Comparison of ENCODE assay signal across 9 mouse cellular contexts in genomic region chr11:59135051-59135820, GRCm38 (mm10). TPM values are rescaled to one million over a fixed set of nuclear protein-coding genes. Genes with fewer than 3 reads are reported as not detected.
DNase-seq lines count a peak whose midpoint lies in the region; ATAC-seq and TF ChIP-seq lines count a peak whose summit lies in the region.
"Had no signal": no experiment of that assay in that cellular context is flagged by ENCODE, and none has a peak within 500 bp of the region (broad histone marks: within the 10 kb centered on the region; RNA-seq: fewer than 3 reads in every experiment).

No protein-coding gene starts in this region.

- H3K9me3 ChIP-seq in forebrain, embryonic 10.5 days: no peaks in the 10 kb centered on the region
- no peaks in the 10 kb centered on the region for H3K9me3 ChIP-seq in intestine, embryonic 15.5 days
- H3K9me3 ChIP-seq in neural tube, embryonic 14.5 days (ENCODE audit: control insufficient read depth, low read length): no peaks in the 10 kb centered on the region

- peak overlapping the region; percentile 33; the same call in 1 of the 2 replicates for H3K4me3 ChIP-seq in layer of hippocampus, adult 2 months
- peak overlapping the region; percentile 39 for H3K4me3 ChIP-seq in forebrain, embryonic 10.5 days
- peak overlapping the region; percentile 23 for H3K4me3 ChIP-seq in intestine, embryonic 15.5 days (replicated peaks)
- peak overlapping the region; percentile 20; the same call in 1 of the 2 replicates for H3K4me3 ChIP-seq in neural tube, embryonic 14.5 days (ENCODE audit: low read depth, low read length)

- TF ChIP-seq CTCF in layer of hippocampus, adult 2 months (conservative IDR thresholded peaks at IDR 0.05): no peak

- 6% methylated on average over 55 of the region's 55 CpGs for WGBS in forebrain, embryonic 10.5 days
- WGBS in intestine, embryonic 15.5 days: 6% methylated on average over 55 of the region's 55 CpGs
- WGBS in neural tube, embryonic 14.5 days: 9% methylated on average over 52 of the region's 55 CpGs

- no peak for DNase-seq in layer of hippocampus, adult 2 months (ENCODE audit: low spot score in 2 of 2)
- no peak for DNase-seq in layer of hippocampus, postnatal 36 days
- no peak for DNase-seq in forebrain, embryonic 10.5 days (ENCODE audit: extremely low spot score, low spot score)
- no peak for DNase-seq in left cerebral cortex, adult 18-20 months (ENCODE audit: low spot score in 2 of 2)
- no peak for DNase-seq in adrenal gland, postnatal 14 days
- DNase-seq in spleen, adult 12 weeks (ENCODE audit: low spot score): no peak

- ATAC-seq in intestine, embryonic 15.5 days: no peak
- ATAC-seq in neural tube, embryonic 14.5 days (ENCODE audit: low read depth): 0 out of 2 replicates have a peak, but pooled peaks have one; percentile 10

- H3K4me1 ChIP-seq in forebrain, embryonic 10.5 days: peaks cover 20% of the 10 kb centered on the region
- peaks cover 8% of the 10 kb centered on the region for H3K4me1 ChIP-seq in intestine, embryonic 15.5 days (replicated peaks)
- no peaks in the 10 kb centered on the region for H3K4me1 ChIP-seq in neural tube, embryonic 14.5 days (ENCODE audit: control insufficient read depth, insufficient read depth, low read length)

- no peak overlapping the region for H3K9ac ChIP-seq in intestine, embryonic 15.5 days
- H3K9ac ChIP-seq in neural tube, embryonic 14.5 days (replicated peaks; ENCODE audit: low read depth, low read length): no peak overlapping the region

- no peak overlapping the region for H3K27ac ChIP-seq in layer of hippocampus, adult 2 months
- H3K27ac ChIP-seq in forebrain, embryonic 10.5 days: no peak overlapping the region
- H3K27ac ChIP-seq in intestine, embryonic 15.5 days: no peak overlapping the region
- H3K27ac ChIP-seq in neural tube, embryonic 14.5 days (ENCODE audit: low read depth, low read length): no peak overlapping the region

- peaks cover 83% of the 10 kb centered on the region for H3K27me3 ChIP-seq in forebrain, embryonic 10.5 days (ENCODE audit: poor library complexity, severe bottlenecking)
- peaks cover 58% of the 10 kb centered on the region for H3K27me3 ChIP-seq in intestine, embryonic 15.5 days (replicated peaks)
- H3K27me3 ChIP-seq in neural tube, embryonic 14.5 days (ENCODE audit: control insufficient read depth, insufficient read depth, low read length): peaks cover 31% of the 10 kb centered on the region

- H3K4me2 ChIP-seq in intestine, embryonic 15.5 days (replicated peaks): peak overlapping the region; percentile 54
- peak overlapping the region; percentile 40 for H3K4me2 ChIP-seq in neural tube, embryonic 14.5 days (ENCODE audit: low read depth, low read length)

- H3K36me3 ChIP-seq in forebrain, embryonic 10.5 days (replicated peaks): no peaks in the 10 kb centered on the region
- no peaks in the 10 kb centered on the region for H3K36me3 ChIP-seq in intestine, embryonic 15.5 days
- H3K36me3 ChIP-seq in neural tube, embryonic 14.5 days (ENCODE audit: control insufficient read depth, insufficient read depth, low read length): no peaks in the 10 kb centered on the region

RNA-seq across cellular contexts. Expression of gene Obscn, which starts 1.0 kb away (rescaled TPM):
- 1 to 10 TPM; 1.2 to 1.5 TPM for total RNA-seq in layer of hippocampus, adult 2 months (2021)
- total RNA-seq in layer of hippocampus, postnatal 36 days (2021): 1 to 10 TPM; 1.2 to 1.7 TPM
- 0.01 TPM in 1 of 2 replicates, not detected in the other for polyA plus RNA-seq in forebrain, embryonic 10.5 days (2016; fragmentation: Nextera tagmentation; extraction: Ambion mirVana)
- polyA plus RNA-seq in intestine, embryonic 15.5 days (2015; fragmentation: Nextera tagmentation; extraction: Ambion mirVana): 1.3 TPM in 2 replicates
- polyA plus RNA-seq in neural tube, embryonic 14.5 days (2014; fragmentation: Nextera tagmentation; extraction: Ambion mirVana): 0.45 and 0.74 TPM in 2 replicates
- total RNA-seq in left cerebral cortex, adult 18-20 months (2021): 1 to 10 TPM; 1.5 to 2.4 TPM
- total RNA-seq in adrenal gland, postnatal 14 days (2021): 0.98 and 1.1 TPM in 2 replicates
- total RNA-seq: common myeloid progenitor, adult 5-6 weeks had no signal

RNA-seq across cellular contexts. Expression of gene Iba57, which starts 28.3 kb away (rescaled TPM):
- total RNA-seq in layer of hippocampus, adult 2 months (2021): 1 to 10 TPM; 7.8 to 8.7 TPM
- 1 to 10 TPM; 8.5 to 8.6 TPM for total RNA-seq in layer of hippocampus, postnatal 36 days (2021)
- 5.2 and 6.1 TPM in 2 replicates for polyA plus RNA-seq in forebrain, embryonic 10.5 days (2016; fragmentation: Nextera tagmentation; extraction: Ambion mirVana)
- 6.6 and 8.0 TPM in 2 replicates for polyA plus RNA-seq in intestine, embryonic 15.5 days (2015; fragmentation: Nextera tagmentation; extraction: Ambion mirVana)
- polyA plus RNA-seq in neural tube, embryonic 14.5 days (2014; fragmentation: Nextera tagmentation; extraction: Ambion mirVana): 3.6 and 4.0 TPM in 2 replicates
- total RNA-seq in left cerebral cortex, adult 18-20 months (2021): 1 to 10 TPM; 7.2 to 7.4 TPM
- 18.3 and 19.4 TPM in 2 replicates for total RNA-seq in adrenal gland, postnatal 14 days (2021)

RNA-seq across cellular contexts. Expression of gene Gjc2, which starts 47.8 kb away (rescaled TPM):
- total RNA-seq in layer of hippocampus, adult 2 months (2021): 10 to 100 TPM; 10.2 to 10.8 TPM
- total RNA-seq in layer of hippocampus, postnatal 36 days (2021): 10 to 100 TPM; 15.7 to 16.9 TPM
- polyA plus RNA-seq in forebrain, embryonic 10.5 days (2016; fragmentation: Nextera tagmentation; extraction: Ambion mirVana): not detected in 2 replicates
- 1.1 and 1.3 TPM in 2 replicates for polyA plus RNA-seq in intestine, embryonic 15.5 days (2015; fragmentation: Nextera tagmentation; extraction: Ambion mirVana)
- polyA plus RNA-seq in neural tube, embryonic 14.5 days (2014; fragmentation: Nextera tagmentation; extraction: Ambion mirVana): 0.12 TPM in 1 of 2 replicates, not detected in the other
- 1 to 10 TPM; 7.5 to 8.1 TPM for total RNA-seq in left cerebral cortex, adult 18-20 months (2021)
- total RNA-seq in adrenal gland, postnatal 14 days (2021): 0.30 and 0.56 TPM in 2 replicates
- total RNA-seq: common myeloid progenitor, adult 5-6 weeks had no signal

RNA-seq across cellular contexts. Expression of gene Guk1, which starts 56.8 kb away (rescaled TPM):
- total RNA-seq in layer of hippocampus, adult 2 months (2021): 100 to 1,000 TPM; 134 to 136 TPM
- 100 to 1,000 TPM; 127 to 155 TPM for total RNA-seq in layer of hippocampus, postnatal 36 days (2021)
- polyA plus RNA-seq in forebrain, embryonic 10.5 days (2016; fragmentation: Nextera tagmentation; extraction: Ambion mirVana): 129 and 135 TPM in 2 replicates
- 109 and 126 TPM in 2 replicates for polyA plus RNA-seq in intestine, embryonic 15.5 days (2015; fragmentation: Nextera tagmentation; extraction: Ambion mirVana)
- polyA plus RNA-seq in neural tube, embryonic 14.5 days (2014; fragmentation: Nextera tagmentation; extraction: Ambion mirVana): 224 and 266 TPM in 2 replicates
- 100 to 1,000 TPM; 144 TPM for total RNA-seq in left cerebral cortex, adult 18-20 months (2021)
- 69.1 and 71.8 TPM in 2 replicates for total RNA-seq in adrenal gland, postnatal 14 days (2021)
